Comparison of ENCODE assay signal across 8 mouse cellular contexts in genomic region chr1:136768969-136769401, GRCm38 (mm10).
DNase-seq lines count a peak whose midpoint lies in the region; ATAC-seq and TF ChIP-seq lines count a peak whose summit lies in the region.

No protein-coding gene starts in this region.

- peak; percentile 52 for DNase-seq in adrenal gland, adult 2 months
- DNase-seq in adrenal gland, postnatal 4 days (ENCODE audit: low spot score in 2 of 2): no peak
- peak; percentile 6 for DNase-seq in Patski (ENCODE audit: low read depth, low spot score)
- peak; percentile 32 for DNase-seq in forebrain, postnatal 0 days
- DNase-seq in kidney, postnatal 10 days: peak; percentile 65
- DNase-seq in lung, postnatal 36 days: peak; percentile 18
- DNase-seq in spleen, postnatal 10 days (ENCODE audit: low spot score in 2 of 2): no peak
- no peak for DNase-seq in urinary bladder, adult 18-20 months (ENCODE audit: low spot score in 2 of 2)

- H3K27ac ChIP-seq in forebrain, postnatal 0 days (ENCODE audit: low read depth, low read length): no peak overlapping the region

- no peaks in the 10 kb centered on the region for H3K27me3 ChIP-seq in Patski
- no peaks in the 10 kb centered on the region for H3K27me3 ChIP-seq in forebrain, postnatal 0 days (ENCODE audit: insufficient read depth, low read length)

- WGBS in forebrain, postnatal 0 days: 5% methylated on average over 10 of the region's 10 CpGs

- peak overlapping the region; percentile 21 for H3K4me2 ChIP-seq in forebrain, postnatal 0 days (ENCODE audit: low read depth)

- in situ Hi-C loops in Patski (cut with MboI; ENCODE audit: low pct_unique_long_range_greater_than_20kb): no loop called here

- no peak overlapping the region for H3K9ac ChIP-seq in forebrain, postnatal 0 days

- no peaks in the 10 kb centered on the region for H3K36me3 ChIP-seq in forebrain, postnatal 0 days (ENCODE audit: insufficient read depth)

- POLR2A ChIA-PET in Patski (lab: Charles Lee): no interaction called here

- H3K4me3 ChIP-seq in forebrain, postnatal 0 days (ENCODE audit: low read depth, low read length): 0 out of 2 replicates have a peak overlapping the region, but pooled peaks have one; percentile 3

- H3K9me3 ChIP-seq in forebrain, postnatal 0 days (ENCODE audit: low read length): 0 out of 2 replicates have a peak, but pooled peaks cover 3% of the 10 kb centered on the region

- no peaks in the 10 kb centered on the region for H3K4me1 ChIP-seq in forebrain, postnatal 0 days (ENCODE audit: insufficient read depth)

- no peak for TF ChIP-seq CTCF in Patski (IDR thresholded peaks at IDR 0.05)
- peak; percentile 19; the same call in 1 of the 2 replicates for TF ChIP-seq CTCF in forebrain, postnatal 0 days (IDR thresholded peaks at IDR 0.05; ENCODE audit: low read depth)

- CTCF ChIA-PET in Patski (lab: Charles Lee): no interaction called here

- ATAC-seq in Patski: peak; percentile 79
- ATAC-seq in forebrain, postnatal 0 days: peak; percentile 76

Comparison
In these comparisons a context has a peak if more than half of its experiments do, and no peak if none do; other contexts are left out.
1. DNase-seq: peak in adrenal gland, adult 2 months (single experiment), Patski (single experiment), forebrain, postnatal 0 days (single experiment), kidney, postnatal 10 days (single experiment) and lung, postnatal 36 days (single experiment); none in adrenal gland, postnatal 4 days (0 of 2), spleen, postnatal 10 days (0 of 2) and urinary bladder, adult 18-20 months (0 of 2).